Mouse (Mus musculus) mouse embryonic stem cell (cell line): ENCODE measurements around the gene Ncoa4.
"Not testable (repeated sequence)": the region's sequence is repeated elsewhere in the genome, so short reads cannot be mapped to it uniquely, and the experiment has no call there.

Experiments used
- in situ Hi-C, 2 experiments: fragments of 300-500 bp; cut with MboI; formaldehyde crosslinking; loops; 1 replicate in 1 of 2; 3 replicates in 1 of 2; pipeline ENCODE4 v1.14.3; 2019 to 2020; ENCODE audit warnings: low sequenced_read_pairs in 2 of 2, low pct_unique_long_range_greater_than_20kb in 1 of 2, mixed read lengths in 1 of 2; ENCODE audit not compliant: unreplicated experiment in 1 of 2

The Ncoa4 gene

DNA sequence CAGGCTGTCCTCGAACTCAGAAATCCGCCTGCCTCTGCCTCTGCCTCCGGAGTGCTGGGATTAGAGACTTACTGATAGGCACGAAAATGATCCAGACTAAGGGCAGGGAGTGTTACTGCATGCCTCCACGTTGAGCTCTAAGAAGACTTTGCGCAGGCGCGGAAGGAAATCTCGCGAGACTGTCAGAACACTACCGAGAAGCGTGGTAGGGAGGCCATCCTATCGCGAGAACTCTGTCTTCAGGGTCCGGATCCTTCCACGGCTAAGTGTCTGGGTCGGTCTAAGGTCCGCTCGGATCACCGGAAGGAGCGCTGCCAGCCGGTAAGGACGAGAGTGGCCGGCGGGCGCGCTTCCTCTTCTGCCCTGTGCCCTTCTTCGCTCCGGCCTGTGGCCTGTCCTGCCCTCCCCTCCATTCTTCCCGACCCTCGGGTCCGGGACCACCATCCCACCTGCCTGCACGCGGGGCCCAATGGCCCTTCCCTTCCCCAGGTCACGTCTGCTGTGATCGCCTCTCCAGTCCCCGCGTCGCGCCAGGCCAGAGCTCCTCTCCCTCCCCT, at the start of gene Ncoa4:
Ncoa4 (plus strand) TSS at position 176 of the 557 bp plus-strand sequence.
- in situ Hi-C loops, result no loop called here

DNA sequence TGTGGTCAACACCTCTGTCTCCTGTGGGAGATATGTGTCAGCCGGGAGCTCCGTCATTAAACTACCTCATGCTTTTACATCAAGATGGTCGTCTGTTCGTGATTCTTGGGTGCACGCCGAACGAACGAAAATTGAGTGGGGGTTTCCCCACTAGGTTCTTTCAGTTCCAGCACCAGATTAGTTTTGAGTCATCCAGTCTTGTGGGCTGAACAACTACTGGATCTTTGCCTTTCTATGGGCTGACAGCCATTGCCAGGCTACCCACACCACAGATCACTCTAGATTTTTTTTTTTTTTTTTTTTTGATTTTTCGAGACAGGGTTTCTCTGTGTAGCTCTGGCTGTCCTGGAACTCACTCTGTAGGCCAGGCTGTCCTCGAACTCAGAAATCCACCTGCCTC, 47.5 kb upstream of the Ncoa4 start:
- in situ Hi-C loops, result not testable (repeated sequence)

DNA sequence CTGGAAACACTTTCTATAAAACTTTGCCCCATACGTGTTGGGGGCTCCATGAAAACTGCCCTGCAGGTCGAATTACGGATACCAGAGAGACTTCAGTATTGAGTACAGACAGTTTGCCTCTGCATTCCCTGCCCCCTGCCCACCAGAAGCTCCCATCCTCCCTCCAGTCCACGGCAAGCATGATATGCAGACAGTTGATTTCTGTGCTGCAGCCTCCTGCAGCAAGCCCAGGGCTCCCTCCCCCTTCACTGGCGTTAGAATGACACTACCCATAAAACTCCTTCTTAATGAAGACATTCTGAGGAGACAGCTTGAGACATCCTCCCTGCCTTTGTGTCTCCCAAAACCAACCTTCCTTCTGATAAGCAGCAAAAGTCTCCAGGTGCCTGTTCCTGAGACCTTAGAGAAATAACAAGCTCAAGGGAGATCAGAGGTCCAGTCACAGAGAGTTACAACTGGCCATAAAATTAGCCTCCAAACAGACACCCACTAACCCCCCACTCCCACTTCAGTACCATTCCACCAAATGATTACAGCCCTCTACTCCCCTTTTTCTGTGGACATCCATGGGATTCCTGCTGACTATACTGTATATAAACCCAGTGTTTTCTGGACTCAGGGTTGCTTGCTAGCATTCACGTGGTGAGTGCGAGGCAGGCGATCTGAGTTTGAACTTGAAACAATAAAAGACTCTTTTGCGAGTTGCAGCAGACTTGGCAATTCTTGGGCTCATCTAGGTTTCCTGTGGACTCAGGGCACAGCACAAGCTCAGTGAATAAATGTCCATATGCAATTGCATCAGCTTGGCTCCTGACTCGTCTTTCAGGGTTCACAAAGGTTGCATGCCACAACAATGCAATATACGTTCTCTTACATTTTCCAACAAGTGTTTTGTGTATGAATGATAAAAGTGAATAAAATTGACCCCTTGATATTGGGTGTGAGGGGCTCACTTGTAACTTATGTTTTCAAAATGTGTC, 38.4 kb upstream of the Ncoa4 start:
- in situ Hi-C loops, result loop anchor here in 1 of 2 experiments (10.0 kb wide), 1 partner anchor 354 kb away; no protein-coding TSS in a partner anchor

DNA sequence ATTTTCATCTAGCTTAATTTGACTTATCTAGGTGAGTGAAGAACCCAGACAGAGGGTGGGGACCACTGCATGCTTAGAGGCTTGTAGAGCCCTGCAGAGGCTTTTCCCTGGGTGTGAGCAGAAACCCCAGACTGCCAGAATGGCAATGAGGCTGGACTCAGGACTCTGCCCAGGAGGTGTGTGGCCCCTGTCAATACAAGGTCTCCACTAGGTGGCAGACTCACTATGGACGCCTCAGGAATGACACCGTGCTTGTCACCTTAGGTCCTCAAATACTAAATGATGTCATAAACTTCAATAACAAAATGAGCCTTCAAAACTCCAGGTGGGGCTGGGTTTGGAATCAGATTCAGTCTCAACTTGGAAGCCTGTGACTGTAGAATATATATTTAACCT, 37.7 kb upstream of the Ncoa4 start:
- in situ Hi-C loops, result loop anchor here in 1 of 2 experiments (10.0 kb wide), 1 partner anchor 353 kb away; no protein-coding TSS in a partner anchor

DNA sequence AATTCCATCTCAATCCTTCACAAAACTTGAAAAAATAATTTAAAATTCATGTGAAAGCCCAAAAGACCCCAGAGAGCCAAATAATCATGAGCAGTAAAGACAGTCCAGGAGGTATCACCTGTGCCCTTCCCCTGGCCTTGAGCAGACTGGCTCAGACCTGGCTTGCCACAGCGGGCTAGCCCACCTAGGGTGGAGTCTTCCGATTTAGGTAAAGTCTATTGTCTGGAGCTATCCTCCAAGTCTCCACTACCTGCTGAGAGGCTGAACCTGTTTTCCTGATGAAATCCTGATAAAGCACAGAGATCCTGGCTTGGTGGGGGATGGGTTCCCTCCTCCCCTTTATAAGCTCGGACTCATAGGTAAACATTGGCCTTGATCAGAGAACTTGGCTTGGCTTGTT, 35.4 kb upstream of the Ncoa4 start:
- in situ Hi-C loops, result loop anchor here in 1 of 2 experiments (10.0 kb wide), 1 partner anchor 351 kb away; no protein-coding TSS in a partner anchor

DNA sequence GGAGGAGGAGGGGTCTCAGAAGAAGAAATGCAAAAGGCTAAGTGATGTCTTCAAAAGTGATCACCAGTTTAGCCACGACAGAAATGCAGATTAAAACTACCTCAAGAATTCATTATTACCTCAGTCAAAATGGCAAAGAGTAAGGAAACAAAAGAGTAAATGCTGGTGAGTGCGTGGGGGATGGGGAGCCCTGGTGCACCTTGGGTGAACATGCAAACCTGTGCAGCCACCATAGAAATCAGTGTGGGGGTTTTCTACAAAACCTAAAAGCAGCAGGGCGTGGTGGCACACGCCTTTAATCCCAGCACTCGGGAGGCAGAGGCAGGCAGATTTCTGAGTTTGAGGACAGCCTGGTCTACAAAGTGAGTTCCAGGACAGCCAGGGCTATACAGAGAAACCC, 34.4 kb upstream of the Ncoa4 start:
- in situ Hi-C loops, result loop anchor here in 1 of 2 experiments (10.0 kb wide), 1 partner anchor 350 kb away; no protein-coding TSS in a partner anchor

DNA sequence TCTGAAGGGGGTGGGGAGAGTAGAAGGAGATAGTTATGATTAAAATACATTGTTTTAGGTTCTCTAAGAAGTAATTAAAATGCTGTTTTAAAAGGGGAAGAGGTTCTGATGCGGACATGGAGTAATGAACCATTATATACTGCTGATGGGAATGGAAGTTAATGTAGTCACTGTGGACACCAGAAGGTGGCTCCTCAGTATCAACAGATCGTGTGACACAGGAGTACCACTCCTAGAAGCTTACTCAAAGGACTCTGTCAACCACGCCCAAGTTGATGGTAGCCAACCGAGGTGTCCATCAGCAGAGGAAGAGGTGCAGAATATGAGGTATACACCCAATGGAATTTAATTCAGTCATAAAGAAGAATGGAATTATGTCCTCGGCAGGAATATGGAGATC, 31.3 kb upstream of the Ncoa4 start:
- in situ Hi-C loops, result loop anchor here in 1 of 2 experiments (10.0 kb wide), 1 partner anchor 346 kb away; no protein-coding TSS in a partner anchor

DNA sequence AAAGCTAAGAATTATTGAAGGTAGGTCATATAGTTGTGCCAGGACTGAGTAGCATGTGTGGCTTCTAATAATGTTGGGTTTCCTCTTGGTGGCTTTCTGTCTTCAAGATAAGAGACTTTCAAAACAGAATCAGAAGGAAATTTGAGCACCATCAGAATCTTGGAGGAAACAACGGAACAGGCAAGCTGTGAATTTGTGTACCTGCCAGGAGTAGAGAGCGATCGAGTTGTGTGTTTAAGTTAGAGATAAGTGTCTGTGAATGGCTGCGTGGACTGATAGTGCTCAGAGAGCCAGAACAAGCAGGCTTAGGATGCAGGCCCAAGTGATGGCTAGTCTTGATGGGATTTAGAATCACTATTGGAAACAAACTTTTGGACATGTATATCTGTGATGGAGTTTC, 27.8 kb upstream of the Ncoa4 start:
- in situ Hi-C loops, result no loop called here

DNA sequence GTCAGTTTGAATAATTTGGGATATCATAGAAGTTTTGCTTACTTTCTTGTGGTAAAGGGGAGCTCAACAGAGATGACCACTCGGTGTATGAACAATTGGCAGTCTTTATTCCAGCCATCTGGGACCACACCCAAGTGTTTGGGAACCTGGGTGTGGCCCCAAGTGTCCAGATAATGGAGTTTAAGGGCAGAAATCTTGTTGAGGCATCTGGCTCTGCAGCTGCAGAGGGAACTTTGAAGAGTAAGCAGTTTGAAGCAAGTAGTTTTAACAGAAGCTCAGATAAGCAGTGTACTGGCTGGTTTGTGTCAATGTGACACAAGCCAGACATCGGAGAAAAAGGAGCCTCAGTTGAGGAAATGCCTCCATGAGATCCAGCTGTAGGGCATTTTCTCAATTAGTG, 25.4 kb upstream of the Ncoa4 start:
- in situ Hi-C loops, result no loop called here

DNA sequence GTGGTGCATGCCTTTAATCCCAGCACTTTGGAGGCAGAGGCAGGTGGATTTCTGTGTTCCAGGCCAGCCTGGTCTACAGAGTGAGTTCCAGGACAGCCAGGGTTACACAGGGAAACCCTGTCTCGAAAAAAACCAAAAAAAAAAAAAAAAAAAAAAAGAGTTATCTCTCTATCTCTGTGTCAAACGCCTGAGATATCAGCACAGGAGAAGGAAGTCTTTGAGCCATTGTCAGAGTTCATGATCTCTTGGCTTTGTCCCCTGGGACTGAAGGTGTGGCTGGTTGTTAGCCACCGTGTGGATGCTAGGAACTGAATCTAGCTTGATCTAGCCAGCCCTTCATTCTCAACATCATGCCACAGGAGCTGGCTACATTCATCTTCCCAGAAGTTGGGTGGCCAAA, 23.2 kb upstream of the Ncoa4 start:
- in situ Hi-C loops, result not testable (repeated sequence)

DNA sequence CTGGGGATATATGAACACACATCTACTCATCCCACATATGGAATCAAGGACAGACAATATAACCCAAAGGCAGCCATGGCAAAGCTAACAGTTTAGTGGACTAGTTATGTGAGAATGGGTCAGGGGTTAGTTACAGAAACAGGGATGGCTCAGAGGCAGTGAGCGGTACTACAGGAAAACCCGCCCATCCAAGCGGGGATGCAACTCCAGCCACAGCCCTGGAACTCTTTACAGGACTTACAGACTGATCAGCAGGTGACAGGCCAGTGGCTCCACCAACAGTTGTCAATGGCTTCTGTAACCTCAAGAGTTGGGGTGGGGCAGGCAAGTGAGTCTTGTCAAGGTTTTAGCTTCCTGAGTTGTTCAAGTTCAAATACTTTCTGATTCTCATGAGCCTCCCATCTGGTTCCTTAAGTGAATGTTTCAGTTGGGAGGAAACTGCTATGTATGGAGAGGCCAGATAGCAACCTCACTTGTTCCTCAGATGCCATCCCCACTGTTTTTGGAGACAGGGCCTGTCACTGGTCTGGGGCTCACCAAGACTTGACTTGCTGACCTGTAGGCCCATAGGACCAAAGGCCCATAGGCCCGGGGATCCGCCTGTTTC, 19.2 kb upstream of the Ncoa4 start:
- in situ Hi-C loops, result no loop called here

DNA sequence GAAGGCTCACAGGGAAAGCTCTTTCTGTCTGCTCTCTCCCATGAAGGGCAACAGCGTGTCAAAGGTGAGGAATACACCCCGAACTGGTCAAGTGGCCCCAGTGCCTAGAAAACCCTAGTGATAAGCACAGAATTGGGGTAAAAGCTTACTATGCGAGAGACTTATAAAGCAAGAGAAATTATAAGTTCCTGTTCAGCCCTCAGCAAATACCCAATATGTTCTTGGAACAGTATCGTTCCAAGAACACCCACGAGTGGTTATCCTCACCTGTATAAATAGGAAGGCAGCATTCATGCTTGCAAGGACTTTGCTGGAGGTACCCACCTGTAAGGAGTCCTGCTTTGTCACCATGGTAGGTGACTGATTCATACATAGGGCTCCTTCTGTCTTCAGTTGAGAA, 17.9 kb upstream of the Ncoa4 start, which contains the start of gene Msmb:
Msmb (plus strand) TSS at position 301 of the 400 bp plus-strand sequence.
- in situ Hi-C loops, result no loop called here

DNA sequence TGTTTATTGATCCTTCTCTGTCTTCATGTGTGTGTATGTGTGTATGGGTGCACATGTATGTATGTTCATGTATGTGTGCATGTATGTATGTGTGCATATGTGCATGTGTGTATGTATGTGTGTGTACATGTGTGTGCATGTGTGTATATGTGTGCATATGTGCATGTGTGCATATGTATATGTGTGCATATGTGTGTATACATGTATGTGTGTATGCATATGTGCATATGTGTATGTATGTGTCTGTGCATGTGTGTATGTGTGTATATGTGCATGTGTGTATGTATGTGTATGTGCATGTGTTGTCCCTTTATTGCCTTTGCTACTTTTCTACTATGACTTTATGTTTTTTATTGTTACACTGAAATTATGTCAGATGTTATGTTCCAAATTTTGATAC, 14.9 kb upstream of the Ncoa4 start:
- in situ Hi-C loops, result no loop called here

DNA sequence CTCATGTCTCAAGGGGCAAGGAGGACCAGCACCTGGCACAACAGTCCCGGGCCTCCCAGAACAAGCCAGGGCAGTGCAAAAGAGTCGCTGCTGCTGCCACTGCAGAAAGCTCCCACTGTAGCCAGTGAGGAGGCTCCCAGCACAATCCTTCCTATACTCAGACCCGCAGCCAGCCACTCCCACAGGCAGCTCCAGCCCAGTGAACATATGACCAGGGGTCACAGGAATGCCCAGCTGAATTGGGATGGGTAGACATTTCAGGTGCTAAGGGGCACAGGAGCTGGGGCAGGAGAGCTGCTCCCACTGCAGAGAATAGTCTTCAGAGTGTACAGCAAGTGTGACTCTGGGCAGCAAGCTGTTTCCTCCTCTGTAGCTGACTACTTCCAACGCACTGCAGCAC, 14.3 kb upstream of the Ncoa4 start:
- in situ Hi-C loops, result no loop called here

DNA sequence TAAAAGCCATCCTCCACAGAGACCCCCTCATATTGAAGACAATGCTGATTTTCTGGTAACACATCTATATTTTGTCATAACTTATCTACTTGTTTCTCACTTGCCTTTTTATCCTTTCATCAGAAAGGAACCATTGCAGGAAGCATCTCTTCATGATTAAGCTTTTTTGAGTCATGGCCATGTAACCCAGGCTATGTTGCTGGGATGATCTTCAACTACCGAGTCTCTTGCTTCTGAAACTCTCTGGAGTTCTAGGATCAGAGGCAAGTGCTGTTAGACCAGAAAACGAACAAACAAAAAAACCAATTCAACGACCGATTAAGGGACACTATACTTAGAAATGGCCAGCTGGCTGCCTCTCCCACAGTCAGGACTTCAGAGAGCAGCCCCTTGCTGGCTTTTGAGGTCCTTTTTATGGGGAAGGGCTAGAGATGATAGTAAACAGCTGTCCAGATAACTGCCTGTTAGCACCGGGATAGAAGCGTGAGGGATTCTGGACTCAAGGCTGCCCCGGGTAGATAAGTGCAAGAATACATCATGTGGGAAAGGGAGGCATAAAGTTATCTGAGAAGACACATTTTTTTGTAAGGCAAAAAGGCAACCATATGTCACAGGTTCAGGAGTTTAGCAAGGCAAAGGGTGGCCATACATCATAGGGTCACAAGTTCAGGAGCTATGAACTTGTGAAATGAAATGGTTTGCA, 13.7 kb upstream of the Ncoa4 start:
- in situ Hi-C loops, result no loop called here

DNA sequence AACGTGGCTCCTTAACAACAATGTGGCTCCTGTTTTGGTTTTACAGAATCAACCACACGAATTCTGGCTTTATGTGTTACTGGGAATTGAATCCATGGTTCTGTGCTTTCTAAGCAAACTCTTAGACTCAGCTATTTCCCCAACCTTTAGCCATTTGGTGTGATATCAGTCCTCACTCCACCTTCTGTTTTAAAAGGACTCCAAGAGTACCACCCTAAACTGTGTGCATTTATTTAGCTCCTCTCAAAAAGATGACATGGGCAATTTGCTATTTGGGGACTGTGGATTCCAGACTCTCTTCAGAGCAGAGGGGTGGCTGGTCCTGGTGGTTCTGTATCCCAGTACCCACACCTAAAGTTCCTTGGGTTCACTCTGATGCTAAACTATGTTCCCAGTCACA, 13.1 kb upstream of the Ncoa4 start:
- in situ Hi-C loops, result no loop called here

DNA sequence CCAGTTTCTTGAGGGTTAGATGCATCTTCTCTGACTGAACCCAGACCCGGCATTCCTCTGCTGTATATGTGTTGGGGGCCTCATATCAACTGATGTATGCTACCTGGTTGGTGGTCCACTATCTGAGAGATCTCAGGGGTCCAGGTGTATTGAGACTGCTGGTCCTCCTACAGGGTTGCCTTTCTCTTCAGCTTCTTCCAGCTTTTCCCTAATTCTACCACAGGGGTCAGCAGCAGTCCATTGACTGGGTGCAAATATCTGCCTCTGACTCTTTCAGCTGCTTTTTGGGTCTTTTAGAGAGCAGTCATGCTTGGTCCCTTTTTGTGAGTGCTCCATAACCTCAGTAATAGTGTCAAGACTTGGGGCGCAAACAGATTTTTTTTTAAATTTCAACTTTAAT, 8.8 kb upstream of the Ncoa4 start:
- in situ Hi-C loops, result no loop called here

DNA sequence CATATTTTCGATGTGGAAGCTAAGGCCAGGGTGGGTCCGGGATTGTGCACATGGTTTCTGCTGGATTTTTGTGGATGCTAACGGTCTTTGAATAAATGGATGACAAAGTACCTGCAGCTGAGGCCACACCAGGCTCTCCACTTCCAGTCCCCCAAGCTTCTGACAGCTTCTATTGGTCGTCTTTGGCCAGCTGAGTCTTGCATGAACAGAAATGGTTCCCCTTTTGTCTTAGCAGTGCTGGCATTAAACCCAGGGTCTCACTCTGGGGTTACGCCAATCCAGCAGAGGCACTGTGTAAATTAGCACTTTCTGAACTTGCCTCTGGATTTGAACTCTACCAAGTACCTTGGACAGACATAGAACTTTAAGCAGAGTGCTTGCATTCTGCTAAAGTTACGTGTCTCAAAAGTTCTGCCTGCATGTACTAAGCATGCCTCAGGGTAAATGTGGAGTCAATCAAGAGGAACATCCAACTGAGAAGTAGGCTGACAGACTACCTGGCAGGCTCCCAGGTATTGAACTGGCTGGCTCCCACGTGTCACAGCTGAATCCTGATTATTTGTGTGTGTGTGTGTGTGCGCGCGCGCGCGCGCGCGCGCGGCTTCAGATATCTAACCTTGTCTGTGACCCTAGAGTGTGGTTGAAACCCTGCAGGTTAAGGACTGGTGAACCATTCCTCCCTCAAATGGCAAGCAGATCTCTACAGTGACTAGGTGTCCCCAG, 7.3 kb upstream of the Ncoa4 start:
- in situ Hi-C loops, result no loop called here
